Mouse (Mus musculus) left cerebral cortex, postnatal 14 days (tissue): Measurements from ENCODE around the gene Ctnnd1. TPM values are rescaled to one million over a fixed set of nuclear protein-coding genes. Genes with fewer than 3 reads are reported as not detected.
A peak's percentile ranks its signal among the peaks of the same experiment; 100 is the strongest.

ENCODE experiments used
- DNase-seq, 2 experiments: peaks; one replicate each; pipeline ENCODE4 v3.0.0; 2021 to 2022; ENCODE audit warnings: low spot score in 2 of 2, mixed read lengths in 1 of 2
- intact Hi-C: fragments of 180-260 bp; cut with DNase I; formaldehyde crosslinking; loops from one replicate; pipeline ENCODE4 v1.15.1; 2025
- total RNA-seq, 2 experiments: library from RNA; stranded (reverse); gene quantifications; 2 replicates each; pipeline ENCODE4 v1.2.3; 2021

Ctnnd1 gene
- total RNA-seq, 2 experiments from 2014 or later = 65.6 to 76.0 TPM

DNA sequence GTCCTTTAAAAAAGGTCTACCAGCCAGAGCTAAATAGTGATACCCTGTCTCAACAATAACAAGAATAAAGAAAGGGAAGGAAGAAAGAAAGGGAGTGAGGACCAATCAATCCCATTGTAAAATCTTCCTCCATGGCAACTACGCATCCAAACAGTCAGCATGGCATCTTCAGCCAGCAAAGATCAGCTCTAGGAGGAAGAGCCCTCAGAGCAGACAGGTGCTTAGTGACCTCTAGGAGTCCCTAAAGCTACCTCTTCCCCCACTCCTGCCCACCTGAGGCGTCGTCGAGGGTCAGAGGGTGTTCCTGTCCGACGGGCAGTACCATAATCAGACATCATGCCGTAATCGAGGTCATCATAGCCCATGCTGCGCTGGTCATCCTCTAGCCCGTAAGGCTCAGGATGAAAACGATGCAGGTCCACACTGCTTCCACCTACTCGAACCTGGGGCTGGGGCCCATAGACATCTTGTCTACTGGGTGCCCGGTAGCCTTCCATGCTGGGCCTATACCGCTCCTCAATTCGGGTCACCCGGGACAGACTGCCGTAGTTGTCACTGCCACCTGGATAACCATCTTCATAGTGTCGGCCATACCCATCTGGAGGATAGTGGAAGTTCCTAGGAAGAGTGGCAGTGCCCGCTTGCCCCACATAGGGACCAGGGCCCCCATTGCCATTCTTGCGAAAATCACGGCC, 30.8 kb downstream of the Ctnnd1 start:
- intact Hi-C loops = loop anchor here (5.0 kb wide), 1 partner anchor 43 kb away; no protein-coding TSS in a partner anchor
- no peak for DNase-seq

DNA sequence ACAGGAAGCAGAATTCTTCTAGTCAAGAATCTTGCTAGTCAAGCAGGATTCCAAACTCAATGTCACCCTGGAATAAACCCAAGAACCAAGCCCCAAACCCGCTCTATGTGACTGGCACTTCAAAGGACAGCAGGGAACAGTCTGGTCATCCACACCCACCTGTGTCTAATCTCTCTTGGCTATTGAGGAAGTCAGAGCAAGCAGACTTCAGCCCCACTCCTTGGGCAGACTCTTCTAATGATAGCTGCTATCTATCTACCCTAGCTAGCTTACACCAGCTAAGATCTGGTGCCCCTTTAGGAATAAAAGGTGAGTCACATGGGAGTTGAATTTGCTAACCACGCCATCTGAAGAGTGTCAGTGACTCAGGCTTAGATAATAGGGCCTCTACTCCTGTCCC, 31.7 kb downstream of the Ctnnd1 start:
- intact Hi-C loops = loop anchor here (5.0 kb wide), 1 partner anchor 43 kb away; no protein-coding TSS in a partner anchor
- no peak for DNase-seq

DNA sequence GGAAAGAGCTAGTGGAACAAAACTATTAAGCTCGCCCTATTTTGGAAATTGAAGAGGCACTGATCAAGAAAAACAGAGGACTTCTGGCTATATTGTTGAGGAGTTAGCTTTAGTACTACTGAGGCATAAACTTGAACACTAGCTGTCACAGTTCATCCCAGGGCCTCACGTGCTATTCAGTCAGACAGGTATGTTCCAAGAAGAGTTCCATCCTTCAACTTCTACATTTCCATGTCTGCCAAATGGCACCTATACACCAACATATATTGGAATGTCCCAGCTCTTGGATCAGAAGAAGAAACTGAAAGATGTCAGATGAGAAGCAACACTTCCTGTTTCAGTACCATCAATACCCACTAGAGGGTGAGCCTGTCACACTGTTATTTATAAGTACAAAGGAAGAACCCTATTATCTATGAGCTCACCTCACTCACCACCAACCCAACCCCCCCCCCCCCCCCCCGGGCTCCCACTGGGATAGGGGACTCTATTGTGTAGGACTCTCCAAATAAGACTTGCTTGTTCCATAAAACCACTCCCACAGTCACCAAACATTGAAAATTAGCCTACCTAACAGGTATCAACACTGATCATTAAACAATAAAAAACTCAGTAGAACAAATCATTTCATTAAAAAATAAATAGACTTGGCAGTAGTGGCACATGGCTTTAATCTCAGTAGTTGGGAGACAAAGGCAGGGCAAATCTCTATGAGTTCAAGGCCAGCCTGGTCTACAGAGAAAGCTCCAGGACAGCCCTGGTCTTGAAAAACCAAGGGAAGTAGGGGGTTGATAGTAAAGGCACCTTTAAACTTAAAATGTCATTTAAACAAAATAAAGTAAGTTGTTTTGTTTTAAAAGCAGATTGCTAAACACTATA, 32.7 kb downstream of the Ctnnd1 start:
- DNase-seq = peak; percentile 54 to 70
- intact Hi-C loops = loop anchor here (5.0 kb wide), 1 partner anchor 44 kb away; no protein-coding TSS in a partner anchor

GRCm38 (mm10) chr2:84612764-84613163, 37.8 kb downstream of the Ctnnd1 start:
- DNase-seq = no peak
- intact Hi-C loops = no loop called here

- intact Hi-C loops = no loop called here
Measured at GRCm38 (mm10) chr2:84607842-84608241, 42.7 kb downstream of the Ctnnd1 start.

DNA sequence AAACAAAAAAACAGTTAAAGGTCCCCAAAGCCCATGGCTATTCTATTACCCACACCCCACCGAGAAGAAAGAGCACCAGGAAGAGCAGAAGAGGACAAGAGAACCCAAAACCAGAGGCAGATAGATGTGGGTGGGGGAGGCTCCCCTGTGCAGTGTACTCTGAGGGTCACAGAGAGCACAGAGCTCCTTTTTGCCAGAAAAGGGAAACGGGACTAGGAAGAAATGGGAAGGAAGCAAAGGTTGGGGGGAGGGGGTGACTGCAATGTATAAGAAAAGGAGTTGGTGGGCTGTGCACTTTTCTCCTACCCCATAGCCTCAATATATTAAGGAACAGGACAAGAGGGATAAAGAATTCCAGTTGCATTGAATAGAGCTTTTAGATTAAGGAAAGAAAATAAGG, 49.6 kb downstream of the Ctnnd1 start:
- no peak for DNase-seq
- intact Hi-C loops = no loop called here

More at GRCm38 (mm10) chr2:84607842-84608241, 42.7 kb downstream of the Ctnnd1 start:
- DNase-seq = no peak

GRCm38 (mm10) chr2:84599270-84599888, 51.2 kb downstream of the Ctnnd1 start:
- no peak for DNase-seq
- intact Hi-C loops = no loop called here

- no peak for DNase-seq
- intact Hi-C loops = no loop called here
Measured at GRCm38 (mm10) chr2:84597123-84597522, 53.4 kb downstream of the Ctnnd1 start.

DNA sequence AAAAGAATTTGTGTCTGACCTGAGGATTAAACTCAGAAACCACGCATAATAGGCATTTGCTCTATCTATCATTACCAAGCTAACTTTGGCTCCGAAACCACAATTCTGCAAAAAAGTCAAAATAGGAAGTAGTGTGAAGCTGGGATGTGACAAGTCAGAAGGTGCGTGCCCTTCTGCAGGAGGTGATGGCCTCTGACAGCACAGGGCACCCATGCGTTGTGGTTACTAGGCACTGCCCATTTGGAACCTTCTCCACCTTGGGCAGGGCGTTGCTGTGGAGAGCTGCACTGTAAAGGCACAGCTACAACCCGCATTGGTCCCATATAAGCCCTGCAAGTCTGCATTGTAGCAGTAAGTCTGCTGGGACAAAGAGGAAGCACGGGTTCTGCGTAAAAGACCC, 57.8 kb downstream of the Ctnnd1 start:
- DNase-seq = no peak
- intact Hi-C loops = no loop called here

DNA sequence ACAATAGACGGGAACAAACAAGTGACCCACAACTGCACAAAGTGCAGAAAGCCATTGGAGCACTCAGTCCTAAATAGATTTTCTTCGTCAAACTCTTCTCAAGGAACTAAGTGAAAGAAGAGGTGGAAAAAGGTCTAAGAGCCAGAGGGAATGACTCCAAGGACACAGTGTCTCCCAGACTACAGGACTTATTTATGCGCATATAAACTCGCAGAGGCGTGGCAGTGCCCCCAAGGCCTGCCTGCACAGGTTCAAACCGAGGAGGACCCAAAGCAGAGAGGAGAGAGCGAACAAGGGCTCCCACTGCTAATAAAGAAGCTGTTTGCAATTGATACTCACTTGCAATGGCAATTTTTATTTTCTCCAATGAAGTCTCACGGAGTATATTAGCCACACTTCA, 64.9 kb downstream of the Ctnnd1 start:
- no peak for DNase-seq

GRCm38 (mm10) chr2:84582286-84582685, 68.3 kb downstream of the Ctnnd1 start:
- DNase-seq = no peak
- intact Hi-C loops = no loop called here

More for the DNA sequence above, 64.9 kb downstream of the Ctnnd1 start:
- intact Hi-C loops = no loop called here

GRCm38 (mm10) chr2:84581208-84581607, 69.4 kb downstream of the Ctnnd1 start:
- DNase-seq = no peak
- intact Hi-C loops = no loop called here

DNA sequence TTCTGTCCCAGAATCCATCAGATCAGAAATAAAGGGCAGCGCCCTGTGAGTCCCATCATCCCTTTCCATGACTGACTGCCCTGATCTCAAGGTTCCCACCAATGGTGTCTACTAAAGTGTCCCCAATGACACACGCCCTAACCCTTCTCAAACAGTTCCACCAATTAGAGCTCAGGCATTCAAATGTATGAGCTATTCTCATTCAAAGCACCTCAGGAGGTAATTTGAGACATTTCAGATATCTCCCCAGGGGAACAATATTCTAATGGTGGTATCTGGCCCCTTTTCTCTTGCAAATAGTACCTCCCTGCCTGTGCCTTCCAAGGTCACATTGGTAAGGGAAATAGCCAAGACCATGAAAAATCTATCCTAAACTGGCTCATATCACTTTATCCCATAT, 71.3 kb downstream of the Ctnnd1 start:
- no peak for DNase-seq
- intact Hi-C loops = no loop called here

GRCm38 (mm10) chr2:84574130-84574529, 76.4 kb downstream of the Ctnnd1 start:
- peak; percentile 45 to 61 for DNase-seq

DNA sequence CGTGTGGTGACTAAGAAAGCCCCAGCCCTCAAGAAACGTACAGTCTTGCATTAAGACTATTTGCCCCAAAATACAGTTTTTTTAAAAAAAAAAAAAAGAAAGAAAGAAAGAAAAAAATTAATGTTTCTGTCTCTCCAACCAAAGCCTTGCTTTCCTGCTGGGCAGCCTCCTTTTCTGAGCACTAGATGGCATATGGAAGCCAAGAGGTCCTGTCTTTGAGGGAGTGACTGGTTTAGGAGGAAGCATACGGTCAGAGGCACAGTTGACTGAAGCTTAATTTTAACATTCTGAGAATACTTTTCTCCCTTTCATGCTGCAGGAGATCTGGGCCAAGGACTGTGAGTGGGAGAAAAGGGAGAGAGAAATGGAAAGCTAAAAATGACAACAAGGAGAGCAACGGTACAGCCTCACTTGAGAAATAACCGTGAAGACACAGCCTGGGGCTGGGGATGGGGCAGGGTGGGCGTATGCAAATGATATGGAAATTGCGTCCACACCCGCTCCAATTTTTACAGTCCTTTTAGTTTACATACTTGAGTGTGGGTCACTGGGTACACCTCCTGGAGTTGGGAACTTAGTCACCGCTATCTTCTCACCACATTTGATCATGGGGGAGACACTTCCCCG, 93.6 kb downstream of the Ctnnd1 start:
- DNase-seq = peak; percentile 60 to 84
- intact Hi-C loops = loop anchor here (5.0 kb wide), 1 partner anchor 90 kb away; no protein-coding TSS in a partner anchor

More at GRCm38 (mm10) chr2:84574130-84574529, 76.4 kb downstream of the Ctnnd1 start:
- intact Hi-C loops = no loop called here

GRCm38 (mm10) chr2:84551390-84552100, 99.0 kb downstream of the Ctnnd1 start:
- peak in 1 of 2 experiments; percentile 46 for DNase-seq
- intact Hi-C loops = no loop called here
